Mouse (Mus musculus) ES-E14 (cell line): ENCODE measurements around the gene Cd320.
A peak's percentile ranks its signal among the peaks of the same experiment; 100 is the strongest.

Experiments used
- CHD2 ChIP-seq: IDR thresholded peaks from 2 replicates; pipeline ENCODE4 v1.6.1; 2014; ENCODE audit warnings: mild to moderate bottlenecking, low read depth, low read length, inconsistent platforms
- HCFC1 ChIP-seq: IDR thresholded peaks from 2 replicates; pipeline ENCODE4 v1.6.1; 2012; ENCODE audit warnings: low read length, inconsistent platforms, borderline replicate concordance; ENCODE audit not compliant: insufficient read depth
- MAFK ChIP-seq: IDR thresholded peaks from 2 replicates; pipeline ENCODE4 v1.6.1; 2014; ENCODE audit warnings: mild to moderate bottlenecking, low read depth, low read length, inconsistent platforms; ENCODE audit not compliant: insufficient read depth
- ZC3H11A ChIP-seq: IDR thresholded peaks from 2 replicates; pipeline ENCODE4 v1.6.1; 2012; ENCODE audit warnings: low read depth, mild to moderate bottlenecking, inconsistent platforms, low read length, borderline replicate concordance
- ZNF384 ChIP-seq: IDR thresholded peaks from 2 replicates; pipeline ENCODE4 v1.6.1; 2012; ENCODE audit warnings: low read depth, low read length, inconsistent platforms

- TF ChIP-seq HCFC1: peak; percentile 82
- no peak for TF ChIP-seq ZC3H11A
- peak; percentile 67; the same call in 1 of the 2 replicates for TF ChIP-seq MAFK
- TF ChIP-seq CHD2: no peak
- no peak for TF ChIP-seq ZNF384
Measured at GRCm38 (mm10) chr17:33890533-33891059, 47.7 kb downstream of the Cd320 start, which contains the start of gene Kifc1.
